Mouse (Mus musculus) cerebellum, adult 9-10 months (tissue): ENCODE results near the gene Chga.

ENCODE experiments used
- DNase-seq: peaks from one replicate; pipeline ENCODE4 v3.0.0; 2022

Gene Chga

GRCm38 (mm10) chr12:102601847-102602246 lies 47.1 kb downstream of the Chga start:
- DNase-seq, result no peak

DNA sequence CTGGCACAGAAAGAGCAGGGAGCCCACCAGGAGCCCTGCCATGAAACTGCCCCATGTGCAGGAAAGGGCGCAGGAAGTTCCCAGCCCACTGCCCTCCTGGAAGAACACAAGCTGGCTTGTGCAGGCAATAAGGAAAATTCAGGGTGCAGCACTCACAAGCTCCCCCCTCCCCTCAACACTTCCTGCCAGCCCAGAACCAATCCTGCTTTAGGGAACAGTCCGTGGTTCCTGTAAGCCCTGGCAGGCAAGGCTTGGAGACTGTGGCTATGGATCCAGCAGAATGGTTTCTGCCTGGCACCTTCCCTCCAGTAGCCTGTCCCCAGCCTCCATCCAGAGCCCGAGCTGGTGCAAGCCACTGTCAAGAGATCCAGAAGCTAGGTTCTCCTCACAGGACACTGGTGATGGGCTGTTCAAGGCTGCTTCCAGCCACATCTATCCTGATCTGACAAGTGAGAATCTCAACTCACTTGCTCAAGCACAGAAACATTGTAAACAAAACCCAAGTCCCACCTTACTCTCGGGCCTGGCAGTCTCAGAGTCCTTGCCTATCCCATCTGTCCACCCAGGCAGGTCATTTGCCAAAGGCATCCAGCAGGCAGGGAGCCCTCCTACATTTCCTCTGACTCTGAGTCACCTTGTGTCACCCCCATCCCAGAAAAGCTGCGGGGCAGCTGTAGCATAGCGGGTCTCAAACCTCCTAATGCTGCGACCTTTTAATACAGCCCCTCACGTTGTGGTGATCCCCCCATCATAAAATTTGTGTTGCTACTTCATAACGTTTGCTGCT lies 47.7 kb downstream of the Chga start:
- DNase-seq, result peak; percentile 68

DNA sequence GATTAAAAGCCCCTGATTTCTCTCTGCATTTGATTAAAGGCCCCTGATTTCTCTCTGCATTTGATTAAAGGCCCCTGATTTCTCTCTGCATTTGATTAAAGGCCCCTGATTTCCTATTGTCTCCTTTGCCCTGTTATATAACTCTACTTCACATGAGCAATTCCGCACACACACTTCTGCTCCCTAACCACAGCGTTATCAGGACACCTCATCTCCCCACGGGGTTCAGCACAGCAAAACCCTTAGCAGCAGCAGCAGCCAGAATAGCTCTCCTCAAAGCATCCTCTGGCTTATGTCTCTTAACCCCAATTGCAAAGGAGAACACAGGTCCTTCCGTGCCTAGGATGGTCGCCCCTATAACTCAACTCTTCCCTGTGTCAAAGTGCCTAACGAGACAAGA lies 50.8 kb downstream of the Chga start:
- DNase-seq, result no peak

GRCm38 (mm10) chr12:102607066-102607465 lies 52.3 kb downstream of the Chga start:
- DNase-seq, result no peak

DNA sequence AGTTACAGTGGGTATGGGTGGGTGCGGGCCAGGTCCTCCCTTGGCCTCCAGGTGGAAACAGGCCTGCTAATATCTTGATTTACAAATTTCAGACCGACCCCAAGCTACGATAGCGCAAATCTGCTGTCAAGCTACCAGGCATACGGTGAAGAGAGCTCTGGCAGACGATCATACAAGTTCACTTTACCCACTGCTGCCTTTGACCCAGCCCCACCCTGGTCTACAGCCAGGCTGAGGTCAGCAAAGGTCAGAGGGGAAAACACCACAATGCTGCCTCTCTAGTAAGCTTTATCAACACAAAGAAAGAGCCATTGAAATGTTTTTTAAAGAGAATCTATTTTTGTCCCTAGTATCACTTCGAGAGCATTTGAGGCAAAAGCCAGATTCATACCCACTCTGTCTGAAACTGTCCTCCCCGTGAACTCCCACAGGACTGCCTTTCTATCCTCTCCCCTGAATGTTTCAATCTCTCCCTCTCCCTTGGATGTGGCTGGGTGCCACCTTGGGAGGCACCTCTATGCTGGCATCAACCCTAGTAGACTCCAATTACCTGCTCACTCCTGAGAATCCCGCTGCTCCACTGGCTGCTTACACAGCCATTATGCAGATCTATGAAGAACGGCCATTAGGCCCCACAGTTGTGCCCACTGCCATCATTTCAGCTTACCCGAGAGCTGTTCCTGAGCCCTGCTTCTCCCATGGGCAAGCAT lies 53.2 kb downstream of the Chga start:
- DNase-seq, result no peak

- DNase-seq, result no peak
These were observed 56.2 kb downstream of the Chga start for GRCm38 (mm10) chr12:102610927-102611326.

DNA sequence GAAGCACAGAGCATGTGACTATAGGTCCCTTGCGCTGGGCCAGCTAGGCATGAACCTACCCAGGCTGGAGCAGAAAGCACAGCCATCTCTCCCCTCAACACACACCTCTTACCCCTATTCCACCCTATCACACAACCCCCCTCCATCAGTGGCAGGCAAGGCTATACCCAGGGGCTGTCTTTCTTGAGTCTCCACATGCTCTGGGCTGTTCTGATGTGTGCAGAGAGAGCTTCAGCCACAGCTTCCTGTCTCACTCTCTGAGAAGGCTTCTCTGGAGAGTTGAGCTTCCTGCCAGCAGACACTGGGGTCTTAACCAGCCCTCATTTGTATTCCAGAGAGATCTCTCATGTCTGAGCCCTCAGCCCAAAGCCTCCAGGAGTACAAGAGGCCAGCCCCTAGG lies 57.7 kb downstream of the Chga start:
- DNase-seq, result no peak

DNA sequence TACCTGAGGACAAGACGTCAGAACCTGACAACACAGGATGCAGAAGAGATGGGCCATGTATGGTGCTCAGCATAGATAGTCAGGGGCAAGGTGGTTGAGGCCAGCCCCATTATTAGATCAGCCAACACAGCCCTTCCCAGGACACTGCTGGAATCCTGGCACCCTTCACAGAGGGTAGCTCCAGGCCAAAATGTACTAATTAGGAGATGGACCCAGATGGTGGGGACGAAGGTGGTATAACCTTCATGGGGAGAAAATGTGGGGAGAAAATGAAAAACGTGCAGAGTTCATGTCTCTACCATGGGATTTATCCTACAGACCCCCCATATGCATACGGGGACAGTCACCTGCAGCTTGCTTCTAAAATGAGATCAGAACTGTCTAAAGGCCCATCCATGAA lies 58.6 kb downstream of the Chga start:
- DNase-seq, result peak; percentile 86
